23 mouse cellular contexts compared by ENCODE assay signal in genomic region chr13:16633445-16634092, GRCm38 (mm10).
DNase-seq lines count a peak whose midpoint lies in the region; ATAC-seq and TF ChIP-seq lines count a peak whose summit lies in the region.
"Had no signal": no experiment of that assay in that cellular context is flagged by ENCODE, and none has a peak within 500 bp of the region (broad histone marks: within the 10 kb centered on the region; RNA-seq: fewer than 3 reads in every experiment).

No protein-coding gene starts in this region.

- H3K4me2 ChIP-seq in liver, embryonic 13.5 days = no peak overlapping the region
- H3K4me2 ChIP-seq in intestine, embryonic 15.5 days (replicated peaks) = no peak overlapping the region
- H3K4me2 ChIP-seq in liver, embryonic 15.5 days = no peak overlapping the region
- no peak overlapping the region for H3K4me2 ChIP-seq in stomach, postnatal 0 days (replicated peaks; ENCODE audit: low read depth)
- H3K4me2 ChIP-seq: embryonic facial prominence, embryonic 12.5 days; forebrain, embryonic 15.5 days; heart, embryonic 11.5 days; heart, embryonic 15.5 days; hindbrain, embryonic 13.5 days had no signal

- no peak overlapping the region for H3K27ac ChIP-seq in liver, embryonic 13.5 days
- no peak overlapping the region for H3K27ac ChIP-seq in intestine, embryonic 15.5 days
- H3K27ac ChIP-seq in liver, embryonic 15.5 days (replicated peaks) = no peak overlapping the region
- no peak overlapping the region for H3K27ac ChIP-seq in stomach, postnatal 0 days (replicated peaks)
- H3K27ac ChIP-seq: embryonic facial prominence, embryonic 12.5 days; forebrain, embryonic 15.5 days; heart, adult 2 months; heart, embryonic 15.5 days; hindbrain, embryonic 13.5 days had no signal

- H3K4me1 ChIP-seq in liver, embryonic 13.5 days (replicated peaks) = no peaks in the 10 kb centered on the region
- no peaks in the 10 kb centered on the region for H3K4me1 ChIP-seq in intestine, embryonic 15.5 days (replicated peaks)
- no peaks in the 10 kb centered on the region for H3K4me1 ChIP-seq in liver, embryonic 15.5 days (replicated peaks)
- H3K4me1 ChIP-seq in stomach, postnatal 0 days (replicated peaks; ENCODE audit: control insufficient read depth, insufficient read depth) = no peaks in the 10 kb centered on the region
- H3K4me1 ChIP-seq: embryonic facial prominence, embryonic 12.5 days; forebrain, embryonic 15.5 days; heart, embryonic 15.5 days; hindbrain, embryonic 13.5 days had no signal

- DNase-seq in liver, embryonic 13.5 days = no peak
- no peak for DNase-seq in liver
- DNase-seq in stomach, postnatal 0 days (ENCODE audit: low spot score) = peak; percentile 21
- DNase-seq in right cerebral cortex, postnatal 25 days = no peak
- no peak for DNase-seq in thymus, postnatal 25 days
- DNase-seq: adrenal gland, adult 8-10 months; adrenal gland, postnatal 36 days; cerebellum, adult 8-10 months; cerebellum, postnatal 14 days; gastrocnemius, postnatal 36 days; heart, adult 2 months; heart, postnatal 14 days had no signal

- 40% methylated on average over 5 of the region's 5 CpGs for WGBS in liver, embryonic 13.5 days (ENCODE audit: insufficient replicate concordance)
- 39% methylated on average over 5 of the region's 5 CpGs for WGBS in intestine, embryonic 15.5 days
- 18% methylated on average over 5 of the region's 5 CpGs for WGBS in liver, embryonic 15.5 days (ENCODE audit: insufficient replicate concordance)
- WGBS in stomach, postnatal 0 days = 23% methylated on average over 5 of the region's 5 CpGs

- no peak for TF ChIP-seq EP300 in stomach, postnatal 0 days (optimal IDR thresholded peaks at IDR 0.05)

- H3K36me3 ChIP-seq in liver, embryonic 13.5 days = no peaks in the 10 kb centered on the region
- H3K36me3 ChIP-seq in intestine, embryonic 15.5 days = no peaks in the 10 kb centered on the region
- H3K36me3 ChIP-seq in liver, embryonic 15.5 days (replicated peaks) = no peaks in the 10 kb centered on the region
- no peaks in the 10 kb centered on the region for H3K36me3 ChIP-seq in stomach, postnatal 0 days (ENCODE audit: control insufficient read depth, insufficient read depth, low read length)
- H3K36me3 ChIP-seq: embryonic facial prominence, embryonic 12.5 days; forebrain, embryonic 15.5 days; heart, embryonic 15.5 days; hindbrain, embryonic 13.5 days had no signal

- ATAC-seq in liver, embryonic 13.5 days (ENCODE audit: low read depth) = 0 out of 2 replicates have a peak, but pooled peaks have one; percentile 36
- peak; percentile 93 for ATAC-seq in intestine, embryonic 15.5 days
- peak; percentile 44; the same call in 1 of the 2 replicates for ATAC-seq in liver, embryonic 15.5 days (ENCODE audit: insufficient read depth)
- peak; percentile 38; the same call in 1 of the 2 replicates for ATAC-seq in stomach, postnatal 0 days (ENCODE audit: low FRiP score, low TSS enrichment)
- ATAC-seq in megakaryocyte progenitor cell, adult 5-6 weeks (replicated peaks; ENCODE audit: poor library complexity) = no peak
- ATAC-seq: activated CD4-positive, CD25-positive, alpha-beta regulatory T cell, adult 4 months; forebrain, embryonic 15.5 days; Patski had no signal

- H3K4me3 ChIP-seq in liver, embryonic 13.5 days (replicated peaks) = no peak overlapping the region
- no peak overlapping the region for H3K4me3 ChIP-seq in intestine, embryonic 15.5 days (replicated peaks)
- no peak overlapping the region for H3K4me3 ChIP-seq in liver, embryonic 15.5 days (replicated peaks)
- no peak overlapping the region for H3K4me3 ChIP-seq in stomach, postnatal 0 days (ENCODE audit: low read depth, low read length)
- H3K4me3 ChIP-seq: embryonic facial prominence, embryonic 12.5 days; forebrain, embryonic 15.5 days; heart, adult 2 months; heart, embryonic 15.5 days; hindbrain, embryonic 13.5 days had no signal

- no peak for TF ChIP-seq CTCF in stomach, postnatal 0 days (IDR thresholded peaks at IDR 0.05; ENCODE audit: low read depth)

- H3K9ac ChIP-seq in liver, embryonic 13.5 days = no peak overlapping the region
- H3K9ac ChIP-seq in intestine, embryonic 15.5 days = no peak overlapping the region
- no peak overlapping the region for H3K9ac ChIP-seq in liver, embryonic 15.5 days
- no peak overlapping the region for H3K9ac ChIP-seq in stomach, postnatal 0 days (ENCODE audit: low read length)
- H3K9ac ChIP-seq: embryonic facial prominence, embryonic 12.5 days; forebrain, embryonic 15.5 days; heart, embryonic 15.5 days; hindbrain, embryonic 13.5 days had no signal

- no peaks in the 10 kb centered on the region for H3K9me3 ChIP-seq in liver, embryonic 13.5 days (replicated peaks)
- no peaks in the 10 kb centered on the region for H3K9me3 ChIP-seq in intestine, embryonic 15.5 days
- no peaks in the 10 kb centered on the region for H3K9me3 ChIP-seq in liver, embryonic 15.5 days (replicated peaks)
- H3K9me3 ChIP-seq in stomach, postnatal 0 days (ENCODE audit: control insufficient read depth, low read length) = no peaks in the 10 kb centered on the region
- H3K9me3 ChIP-seq: embryonic facial prominence, embryonic 12.5 days; forebrain, embryonic 15.5 days; heart, embryonic 15.5 days; hindbrain, embryonic 13.5 days had no signal

- no peaks in the 10 kb centered on the region for H3K27me3 ChIP-seq in liver, embryonic 13.5 days
- H3K27me3 ChIP-seq in intestine, embryonic 15.5 days (replicated peaks) = no peaks in the 10 kb centered on the region
- no peaks in the 10 kb centered on the region for H3K27me3 ChIP-seq in liver, embryonic 15.5 days
- no peaks in the 10 kb centered on the region for H3K27me3 ChIP-seq in stomach, postnatal 0 days (ENCODE audit: control insufficient read depth, insufficient read depth, low read length)
- H3K27me3 ChIP-seq: CH12.LX; embryonic facial prominence, embryonic 12.5 days; forebrain, embryonic 15.5 days; heart, embryonic 15.5 days; hindbrain, embryonic 13.5 days; Patski had no signal
